Mouse (Mus musculus) bone marrow, adult 2 months (tissue): ENCODE data around the gene Ric8b.

ENCODE experiments used
- CTCF ChIP-seq: fragments of 200-500 bp; IDR thresholded peaks from 2 replicates; pipeline ENCODE4 v1.5.1; 2011; ENCODE audit warnings: low read length, control low read depth; ENCODE audit not compliant: control insufficient read depth, insufficient read depth
- POLR2A ChIP-seq: fragments of 200-500 bp; IDR thresholded peaks from 2 replicates; pipeline ENCODE4 v1.6.1; 2011; ENCODE audit warnings: low read depth, mild to moderate bottlenecking, control low read depth, low read length, borderline replicate concordance; ENCODE audit not compliant: control insufficient read depth

DNA sequence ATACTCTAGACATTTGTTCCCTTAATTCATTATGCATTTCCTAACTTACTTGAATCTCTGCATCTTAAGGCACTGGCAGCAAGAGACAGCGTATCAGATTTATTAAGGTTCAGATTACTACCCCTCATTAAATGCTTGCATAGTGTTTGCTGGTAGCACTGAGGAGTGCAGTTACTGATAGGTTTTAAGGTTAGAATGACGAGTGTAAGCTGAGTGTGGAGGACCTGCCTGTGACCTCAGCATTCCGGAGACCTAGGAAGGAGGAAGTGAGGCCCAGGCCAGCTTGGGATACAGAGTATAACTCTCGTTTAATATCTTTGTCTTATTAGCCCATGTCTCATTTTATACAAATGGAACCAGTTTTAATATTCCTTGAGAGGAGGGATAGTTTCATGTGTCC, 71.2 kb downstream of the Ric8b start:
- TF ChIP-seq CTCF (no peak), POLR2A (no peak)
